Mouse (Mus musculus): ENCODE data around the gene Kctd7. TPM values are rescaled to one million over a fixed set of nuclear protein-coding genes. Genes with fewer than 3 reads are reported as not detected.

Kctd7 gene
- polyA plus RNA-seq, 1 experiment from 2014 or later: 16.4 TPM

DNA sequence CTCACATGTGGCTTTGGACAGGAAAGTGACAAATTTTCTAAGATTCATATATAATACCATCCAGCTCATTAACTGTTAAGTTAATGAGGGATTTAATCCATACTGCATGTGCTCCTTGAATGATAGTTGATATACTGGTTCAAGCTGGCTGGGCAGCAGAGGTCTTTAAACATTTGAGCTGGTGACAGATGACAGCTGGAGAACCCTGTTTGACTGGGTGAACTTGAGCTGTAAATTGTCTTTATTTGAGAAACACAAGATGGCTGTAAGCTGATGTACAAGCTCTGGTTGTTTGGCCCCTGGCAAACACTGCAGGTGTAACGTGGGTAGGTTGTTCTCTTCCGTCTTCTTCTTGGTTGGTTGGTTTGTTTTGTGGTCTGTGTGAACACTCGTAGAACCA, 49.1 kb downstream of the Kctd7 start:
- ATAC-seq (ENCODE audit: low FRiP score): no peak
- H3K36me3 ChIP-seq: peaks cover 48% of the 10 kb centered on the region

DNA sequence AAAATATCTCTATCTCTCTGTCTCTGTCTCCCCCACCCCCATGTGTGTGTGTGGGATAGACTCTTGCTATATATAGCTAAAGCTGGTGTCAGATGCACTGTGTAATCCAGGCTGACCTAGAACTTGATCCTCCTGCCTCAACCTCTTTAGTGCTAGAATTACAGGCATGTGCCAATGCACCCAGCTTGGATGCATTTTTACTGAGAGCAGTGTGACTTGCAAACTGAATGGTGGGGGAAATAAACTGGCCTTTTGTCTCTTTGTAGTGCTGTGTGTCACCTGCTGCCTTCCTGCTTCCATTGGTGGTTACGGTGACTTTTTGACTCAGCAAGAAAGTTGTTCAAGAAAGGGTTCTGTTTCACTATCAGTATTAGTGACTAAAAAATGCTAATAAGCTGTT, 51.6 kb downstream of the Kctd7 start:
- no peaks in the 10 kb centered on the region for H3K4me1 ChIP-seq
- H3K9ac ChIP-seq (replicated peaks): no peak overlapping the region
- H3K36me3 ChIP-seq: peaks cover 42% of the 10 kb centered on the region
- no peak overlapping the region for H3K4me3 ChIP-seq (replicated peaks)
- no peak overlapping the region for H3K27ac ChIP-seq (replicated peaks)
- WGBS: 48% methylated on average over 1 of the region's 1 CpGs
- H3K4me2 ChIP-seq: no peak overlapping the region
- H3K27me3 ChIP-seq (replicated peaks): no peaks in the 10 kb centered on the region
- no peak for ATAC-seq (ENCODE audit: low FRiP score)
- no peaks in the 10 kb centered on the region for H3K9me3 ChIP-seq (replicated peaks)

More for the DNA sequence above, 49.1 kb downstream of the Kctd7 start:
- Histone ChIP-seq H3K4me3 (replicated peaks) (no peak overlapping the region), H3K9me3 (replicated peaks) (no peaks in the 10 kb centered on the region), H3K4me1 (no peaks in the 10 kb centered on the region), H3K27ac (replicated peaks) (no peak overlapping the region), H3K9ac (replicated peaks) (no peak overlapping the region), H3K27me3 (replicated peaks) (no peaks in the 10 kb centered on the region), H3K4me2 (no peak overlapping the region)
- 86% methylated on average over 3 of the region's 3 CpGs for WGBS

DNA sequence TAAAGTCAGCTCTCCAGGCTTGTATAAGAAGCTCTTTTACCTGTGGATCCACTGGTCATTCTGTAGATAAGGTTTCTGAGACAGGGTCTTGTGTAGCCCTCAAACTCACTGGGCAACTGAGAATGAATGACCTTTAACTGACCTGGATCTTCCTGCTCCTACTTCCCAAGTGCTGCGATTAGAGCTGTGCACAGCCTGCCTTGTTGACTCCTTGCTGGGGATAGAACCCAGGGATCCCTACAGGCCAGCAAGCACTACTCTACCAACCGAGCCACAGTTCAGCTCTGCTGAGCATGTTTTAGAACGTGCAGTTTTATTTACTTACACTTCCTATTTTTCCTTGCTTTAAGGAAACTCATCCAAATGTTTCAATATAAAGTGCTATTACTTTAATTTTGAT, 52.8 kb downstream of the Kctd7 start:
- no peak overlapping the region for H3K27ac ChIP-seq (replicated peaks)
- WGBS: 83% methylated on average over 3 of the region's 3 CpGs
- no peak overlapping the region for H3K4me3 ChIP-seq (replicated peaks)
- H3K36me3 ChIP-seq: peaks cover 44% of the 10 kb centered on the region
- H3K4me2 ChIP-seq: no peak overlapping the region
- no peaks in the 10 kb centered on the region for H3K9me3 ChIP-seq (replicated peaks)
- no peaks in the 10 kb centered on the region for H3K27me3 ChIP-seq (replicated peaks)
- no peak for ATAC-seq (ENCODE audit: low FRiP score)
- H3K4me1 ChIP-seq: no peaks in the 10 kb centered on the region
- H3K9ac ChIP-seq (replicated peaks): no peak overlapping the region

DNA sequence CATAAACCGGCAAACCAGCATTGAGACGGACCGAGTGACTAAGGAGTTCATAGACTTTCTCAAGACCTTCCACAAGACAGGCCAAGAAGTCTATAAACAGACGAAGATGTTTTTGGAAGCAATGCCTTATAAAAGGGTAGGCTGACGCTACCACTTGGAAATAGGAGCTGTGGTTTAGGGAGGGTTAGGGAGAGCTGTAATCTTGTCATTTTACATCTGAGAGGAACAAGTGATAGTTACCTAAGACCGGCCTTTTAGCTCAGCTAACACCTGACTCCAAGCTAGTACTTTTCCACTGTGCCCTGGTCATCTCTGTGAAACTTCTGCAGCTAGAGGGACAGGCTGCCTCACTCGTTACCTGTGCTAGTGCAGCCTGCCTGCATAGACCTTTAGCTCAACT, 53.3 kb downstream of the Kctd7 start:
- no peaks in the 10 kb centered on the region for H3K4me1 ChIP-seq
- H3K27ac ChIP-seq (replicated peaks): no peak overlapping the region
- no peak for ATAC-seq (ENCODE audit: low FRiP score)
- WGBS: 95% methylated on average over 7 of the region's 7 CpGs
- H3K36me3 ChIP-seq: peaks cover 47% of the 10 kb centered on the region
- no peak overlapping the region for H3K4me2 ChIP-seq
- H3K4me3 ChIP-seq (replicated peaks): no peak overlapping the region
- no peaks in the 10 kb centered on the region for H3K9me3 ChIP-seq (replicated peaks)
- no peak overlapping the region for H3K9ac ChIP-seq (replicated peaks)
- no peaks in the 10 kb centered on the region for H3K27me3 ChIP-seq (replicated peaks)

DNA sequence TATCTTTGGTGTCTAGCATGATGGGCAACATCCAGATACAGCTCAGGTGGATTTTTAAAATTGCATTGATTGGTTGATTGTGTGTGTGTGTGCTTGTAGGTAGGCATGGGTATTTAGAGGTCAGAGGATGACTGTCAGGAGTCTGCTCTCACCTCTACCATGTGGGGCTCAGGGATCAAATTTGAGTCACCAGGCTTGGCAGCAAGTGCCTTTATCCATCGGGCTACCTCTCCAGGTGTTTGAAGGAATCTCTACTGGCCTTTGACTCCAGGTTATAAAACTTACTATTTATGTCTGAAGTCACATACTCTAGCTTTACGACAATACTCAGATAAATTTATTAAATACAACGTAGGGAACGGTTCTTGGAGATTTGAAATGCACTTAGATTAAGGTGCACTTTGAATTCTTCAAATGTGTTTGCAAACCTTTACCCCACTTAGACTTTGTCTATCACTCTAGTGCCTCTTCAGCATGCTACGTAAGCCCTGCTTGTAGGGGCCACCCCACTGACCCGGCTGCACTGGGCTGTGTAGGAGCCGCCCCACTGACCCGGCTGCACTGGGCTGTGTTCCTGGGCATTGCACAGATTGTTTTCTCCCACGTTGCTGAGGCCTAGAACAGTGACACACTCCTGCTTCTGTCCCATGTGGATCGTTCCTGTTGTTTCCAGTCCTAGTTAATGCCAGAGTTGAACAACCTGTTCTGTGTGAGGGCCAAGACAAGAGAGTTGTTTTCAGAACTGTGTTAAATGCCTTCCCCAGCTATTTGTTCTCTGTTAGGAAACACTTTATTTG, 55.8 kb downstream of the Kctd7 start:
- Histone ChIP-seq H3K4me2 (no peak overlapping the region), H3K4me1 (no peaks in the 10 kb centered on the region), H3K27ac (replicated peaks) (no peak overlapping the region), H3K9ac (replicated peaks) (no peak overlapping the region), H3K4me3 (replicated peaks) (no peak overlapping the region), H3K9me3 (replicated peaks) (no peaks in the 10 kb centered on the region), H3K27me3 (replicated peaks) (no peaks in the 10 kb centered on the region), H3K36me3 (peaks cover 51% of the 10 kb centered on the region)
- WGBS: 88% methylated on average over 10 of the region's 10 CpGs
- ATAC-seq (ENCODE audit: low FRiP score): no peak

DNA sequence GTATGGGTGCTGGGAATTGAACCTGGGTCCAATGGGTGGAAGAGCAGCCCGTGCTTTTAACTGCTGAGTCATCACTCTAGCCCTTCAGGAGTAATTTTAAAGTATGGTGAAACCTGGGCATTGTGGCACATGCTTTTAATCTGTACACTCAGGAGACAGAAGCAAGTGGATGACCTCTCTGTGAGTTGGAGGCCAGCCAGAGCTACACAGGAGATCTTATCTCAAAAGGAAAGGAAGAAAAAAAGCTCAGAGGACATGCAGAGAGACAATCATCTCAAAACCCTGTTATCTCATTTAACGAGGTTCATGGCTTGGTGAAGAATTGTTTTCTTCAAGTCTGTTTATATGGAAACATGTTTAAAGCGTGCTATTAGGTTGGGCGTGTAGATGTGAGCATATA, 59.3 kb downstream of the Kctd7 start:
- no peak overlapping the region for H3K9ac ChIP-seq (replicated peaks)
- no peaks in the 10 kb centered on the region for H3K9me3 ChIP-seq (replicated peaks)
- no peak for ATAC-seq (ENCODE audit: low FRiP score)
- H3K27me3 ChIP-seq (replicated peaks): no peaks in the 10 kb centered on the region
- peaks cover 63% of the 10 kb centered on the region for H3K36me3 ChIP-seq
- no peak overlapping the region for H3K4me2 ChIP-seq
- H3K4me3 ChIP-seq (replicated peaks): no peak overlapping the region
- H3K4me1 ChIP-seq: no peaks in the 10 kb centered on the region
- 88% methylated on average over 4 of the region's 4 CpGs for WGBS
- H3K27ac ChIP-seq (replicated peaks): no peak overlapping the region

DNA sequence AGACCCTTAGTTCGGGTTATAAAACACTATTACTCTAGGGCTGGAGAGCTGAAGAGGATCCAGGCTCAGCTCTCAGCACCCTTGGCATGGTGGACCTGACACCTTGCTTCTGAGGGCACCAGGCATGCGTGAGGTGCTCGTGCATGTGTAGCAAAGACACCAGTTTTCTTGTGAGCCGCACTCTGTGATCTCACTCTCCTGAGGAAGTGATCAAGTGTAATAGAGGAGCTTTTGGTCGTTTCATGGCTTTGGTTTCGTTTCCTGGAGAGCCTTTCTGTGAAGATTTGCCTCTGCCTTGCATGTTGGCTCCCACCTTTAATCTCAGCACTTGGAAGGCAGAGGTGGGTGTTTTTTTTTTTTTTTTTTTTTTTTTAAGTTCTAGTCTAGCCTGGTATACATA, 59.9 kb downstream of the Kctd7 start:
- no peak for ATAC-seq (ENCODE audit: low FRiP score)
- Histone ChIP-seq H3K4me1 (no peaks in the 10 kb centered on the region), H3K9ac (replicated peaks) (no peak overlapping the region), H3K9me3 (replicated peaks) (no peaks in the 10 kb centered on the region), H3K36me3 (peaks cover 65% of the 10 kb centered on the region), H3K27ac (replicated peaks) (no peak overlapping the region), H3K4me2 (no peak overlapping the region), H3K4me3 (replicated peaks) (no peak overlapping the region), H3K27me3 (replicated peaks) (no peaks in the 10 kb centered on the region)
- WGBS: 87% methylated on average over 6 of the region's 6 CpGs

Other genes with a start within 250 kb of the Kctd7 start
- 11.1 and 13.0 TPM in 2 replicates for gene Zbed5, start 249.1 kb upstream of the Kctd7 start, polyA plus RNA-seq (2015; fragmentation: Nextera tagmentation; extraction: Ambion mirVana)
- gene Phkg1, start 246.3 kb upstream of the Kctd7 start, polyA plus RNA-seq (2015; fragmentation: Nextera tagmentation; extraction: Ambion mirVana): 0.95 and 1.3 TPM in 2 replicates
- 2.6 and 4.3 TPM in 2 replicates for gene Nupr1l, start 236.3 kb upstream of the Kctd7 start, polyA plus RNA-seq (2015; fragmentation: Nextera tagmentation; extraction: Ambion mirVana)
- 28.9 and 30.5 TPM in 2 replicates for gene Vkorc1l1, start 202.9 kb upstream of the Kctd7 start, polyA plus RNA-seq (2015; fragmentation: Nextera tagmentation; extraction: Ambion mirVana)
- gene Gusb, start 141.8 kb upstream of the Kctd7 start, polyA plus RNA-seq (2015; fragmentation: Nextera tagmentation; extraction: Ambion mirVana): 37.8 and 45.4 TPM in 2 replicates
- 38.7 and 46.2 TPM in 2 replicates for gene Asl, start 115.6 kb upstream of the Kctd7 start, polyA plus RNA-seq (2015; fragmentation: Nextera tagmentation; extraction: Ambion mirVana)
- gene Crcp, start 115.6 kb upstream of the Kctd7 start, polyA plus RNA-seq (2015; fragmentation: Nextera tagmentation; extraction: Ambion mirVana): 73.4 and 80.4 TPM in 2 replicates
- 58.8 and 59.2 TPM in 2 replicates for gene Tpst1, start 71.5 kb upstream of the Kctd7 start, polyA plus RNA-seq (2015; fragmentation: Nextera tagmentation; extraction: Ambion mirVana)
- 38.9 and 42.0 TPM in 2 replicates for gene Rabgef1, start 26.9 kb downstream of the Kctd7 start, polyA plus RNA-seq (2015; fragmentation: Nextera tagmentation; extraction: Ambion mirVana)
- gene Tmem248, start 72.2 kb downstream of the Kctd7 start, polyA plus RNA-seq (2015; fragmentation: Nextera tagmentation; extraction: Ambion mirVana): 24.7 and 27.5 TPM in 2 replicates
- gene Sbds, start 110.7 kb downstream of the Kctd7 start, polyA plus RNA-seq (2015; fragmentation: Nextera tagmentation; extraction: Ambion mirVana): 60.6 and 64.6 TPM in 2 replicates
- gene Tyw1, start 110.8 kb downstream of the Kctd7 start, polyA plus RNA-seq (2015; fragmentation: Nextera tagmentation; extraction: Ambion mirVana): 21.0 and 21.9 TPM in 2 replicates
- gene Caln1, start 224.6 kb downstream of the Kctd7 start, polyA plus RNA-seq (2015; fragmentation: Nextera tagmentation; extraction: Ambion mirVana): 42.5 and 51.0 TPM in 2 replicates
- gene A330070K13Rik, start 239.8 kb downstream of the Kctd7 start, polyA plus RNA-seq (2015; fragmentation: Nextera tagmentation; extraction: Ambion mirVana): 0.26 and 0.45 TPM in 2 replicates